Mouse (Mus musculus): ENCODE data around the gene Gga2.

- TF ChIP-seq CTCF (IDR thresholded peaks at IDR 0.05) = no peak
- TF ChIP-seq EP300 (IDR thresholded peaks at IDR 0.05) = no peak
These were observed 52.2 kb downstream of the Gga2 start for GRCm38 (mm10) chr7:121968816-121969215.
